Mouse (Mus musculus): ENCODE measurements around the gene Cdh11.

GRCm38 (mm10) chr8:102698232-102698837 lies 87.1 kb downstream of the Cdh11 start:
- TF ChIP-seq CTCF (conservative IDR thresholded peaks at IDR 0.05 in 1 of 2, IDR thresholded peaks at IDR 0.05 in 1 of 2; ENCODE audit: low read depth in 2 of 2, low read length in 2 of 2) (no peak), CHD2 (IDR thresholded peaks at IDR 0.05; ENCODE audit: low read length) (no peak), ELF1 (IDR thresholded peaks at IDR 0.05; ENCODE audit: low read depth, low read length) (no peak), EP300 (IDR thresholded peaks at IDR 0.05; ENCODE audit: low read length) (no peak), MAZ (IDR thresholded peaks at IDR 0.05; ENCODE audit: low read depth, low read length) (no peak)

Measured in CH12.LX (cell line).